Mouse (Mus musculus): ENCODE data around the gene Aym1. TPM values are rescaled to one million over a fixed set of nuclear protein-coding genes. Genes with fewer than 3 reads are reported as not detected.
"Not testable (repeated sequence)": the region's sequence is repeated elsewhere in the genome, so short reads cannot be mapped to it uniquely, and the experiment has no call there.

Aym1 gene
- polyA plus RNA-seq, 1 experiment from 2014 or later, result not detected

GRCm38 (mm10) chr5:113363177-113363576 lies 6.1 kb downstream of the Aym1 start:
- Histone ChIP-seq H3K27me3 (ENCODE audit: control insufficient read depth, insufficient read depth, low read depth, low read length) (no peaks in the 10 kb centered on the region), H3K9ac (ENCODE audit: low read depth, low read length) (no peak overlapping the region), H3K27ac (ENCODE audit: low read length) (no peak overlapping the region), H3K9me3 (replicated peaks; ENCODE audit: control insufficient read depth, low read length) (no peaks in the 10 kb centered on the region), H3K4me1 (ENCODE audit: control insufficient read depth, low read depth, low read length) (no peaks in the 10 kb centered on the region), H3K4me3 (ENCODE audit: low read depth, low read length) (no peak overlapping the region), H3K36me3 (ENCODE audit: control insufficient read depth, insufficient read depth) (no peaks in the 10 kb centered on the region), H3K4me2 (ENCODE audit: low read depth, low read length) (no peak overlapping the region)
- WGBS (ENCODE audit: insufficient replicate concordance), result 71% methylated on average over 8 of the region's 8 CpGs
- no peak for ATAC-seq (ENCODE audit: low read depth)

GRCm38 (mm10) chr5:113365921-113366320 lies 8.8 kb downstream of the Aym1 start:
- no peak overlapping the region for H3K4me3 ChIP-seq (ENCODE audit: low read depth, low read length)
- no peaks in the 10 kb centered on the region for H3K27me3 ChIP-seq (ENCODE audit: control insufficient read depth, insufficient read depth, low read depth, low read length)
- no peak overlapping the region for H3K9ac ChIP-seq (ENCODE audit: low read depth, low read length)
- H3K27ac ChIP-seq (ENCODE audit: low read length), result no peak overlapping the region
- ATAC-seq (ENCODE audit: low read depth), result no peak
- H3K9me3 ChIP-seq (replicated peaks; ENCODE audit: control insufficient read depth, low read length), result no peaks in the 10 kb centered on the region
- no peaks in the 10 kb centered on the region for H3K4me1 ChIP-seq (ENCODE audit: control insufficient read depth, low read depth, low read length)
- H3K36me3 ChIP-seq (ENCODE audit: control insufficient read depth, insufficient read depth), result no peaks in the 10 kb centered on the region
- WGBS (ENCODE audit: insufficient replicate concordance), result 4% methylated on average over 20 of the region's 20 CpGs
- H3K4me2 ChIP-seq (ENCODE audit: low read depth, low read length), result no peak overlapping the region

GRCm38 (mm10) chr5:113367726-113368125 lies 10.6 kb downstream of the Aym1 start:
- ATAC-seq (ENCODE audit: low read depth); H3K4me1 ChIP-seq (ENCODE audit: control insufficient read depth, low read depth, low read length); H3K27ac ChIP-seq (ENCODE audit: low read length); H3K36me3 ChIP-seq (ENCODE audit: control insufficient read depth, insufficient read depth); H3K27me3 ChIP-seq (ENCODE audit: control insufficient read depth, insufficient read depth, low read depth, low read length); H3K4me2 ChIP-seq (ENCODE audit: low read depth, low read length); H3K9ac ChIP-seq (ENCODE audit: low read depth, low read length); H3K4me3 ChIP-seq (ENCODE audit: low read depth, low read length); H3K9me3 ChIP-seq (replicated peaks; ENCODE audit: control insufficient read depth, low read length): not testable (repeated sequence)

GRCm38 (mm10) chr5:113369262-113369868 lies 12.3 kb downstream of the Aym1 start:
- H3K27ac ChIP-seq (ENCODE audit: low read length), result no peak overlapping the region
- no peak overlapping the region for H3K9ac ChIP-seq (ENCODE audit: low read depth, low read length)
- no peaks in the 10 kb centered on the region for H3K9me3 ChIP-seq (replicated peaks; ENCODE audit: control insufficient read depth, low read length)
- no peaks in the 10 kb centered on the region for H3K36me3 ChIP-seq (ENCODE audit: control insufficient read depth, insufficient read depth)
- no peaks in the 10 kb centered on the region for H3K4me1 ChIP-seq (ENCODE audit: control insufficient read depth, low read depth, low read length)
- no peak overlapping the region for H3K4me3 ChIP-seq (ENCODE audit: low read depth, low read length)
- H3K27me3 ChIP-seq (ENCODE audit: control insufficient read depth, insufficient read depth, low read depth, low read length), result peaks cover 4% of the 10 kb centered on the region
- H3K4me2 ChIP-seq (ENCODE audit: low read depth, low read length), result no peak overlapping the region
- 66% methylated on average over 17 of the region's 17 CpGs for WGBS (ENCODE audit: insufficient replicate concordance)
- ATAC-seq (ENCODE audit: low read depth), result no peak

- Histone ChIP-seq H3K27ac (ENCODE audit: low read length) (no peak overlapping the region), H3K4me3 (ENCODE audit: low read depth, low read length) (no peak overlapping the region), H3K27me3 (ENCODE audit: control insufficient read depth, insufficient read depth, low read depth, low read length) (peaks cover 4% of the 10 kb centered on the region), H3K4me2 (ENCODE audit: low read depth, low read length) (no peak overlapping the region), H3K9ac (ENCODE audit: low read depth, low read length) (no peak overlapping the region), H3K9me3 (replicated peaks; ENCODE audit: control insufficient read depth, low read length) (no peaks in the 10 kb centered on the region), H3K36me3 (ENCODE audit: control insufficient read depth, insufficient read depth) (no peaks in the 10 kb centered on the region), H3K4me1 (ENCODE audit: control insufficient read depth, low read depth, low read length) (no peaks in the 10 kb centered on the region)
- 51% methylated on average over 4 of the region's 4 CpGs for WGBS (ENCODE audit: insufficient replicate concordance)
- no peak for ATAC-seq (ENCODE audit: low read depth)
These were observed 15.4 kb downstream of the Aym1 start for GRCm38 (mm10) chr5:113372449-113372848.

GRCm38 (mm10) chr5:113372995-113373950 lies 16.2 kb downstream of the Aym1 start:
- Histone ChIP-seq H3K4me2 (ENCODE audit: low read depth, low read length) (no peak overlapping the region), H3K27me3 (ENCODE audit: control insufficient read depth, insufficient read depth, low read depth, low read length) (peaks cover 4% of the 10 kb centered on the region), H3K9ac (ENCODE audit: low read depth, low read length) (no peak overlapping the region), H3K9me3 (replicated peaks; ENCODE audit: control insufficient read depth, low read length) (no peaks in the 10 kb centered on the region), H3K4me1 (ENCODE audit: control insufficient read depth, low read depth, low read length) (no peaks in the 10 kb centered on the region), H3K36me3 (ENCODE audit: control insufficient read depth, insufficient read depth) (no peaks in the 10 kb centered on the region), H3K27ac (ENCODE audit: low read length) (no peak overlapping the region), H3K4me3 (ENCODE audit: low read depth, low read length) (no peak overlapping the region)
- no peak for ATAC-seq (ENCODE audit: low read depth)
- WGBS (ENCODE audit: insufficient replicate concordance), result 5% methylated on average over 33 of the region's 33 CpGs

GRCm38 (mm10) chr5:113374290-113374689 lies 17.2 kb downstream of the Aym1 start:
- ATAC-seq (ENCODE audit: low read depth), result no peak
- no peak overlapping the region for H3K4me3 ChIP-seq (ENCODE audit: low read depth, low read length)
- WGBS (ENCODE audit: insufficient replicate concordance), result 69% methylated on average over 10 of the region's 10 CpGs

GRCm38 (mm10) chr5:113375783-113376182 lies 18.7 kb downstream of the Aym1 start:
- ATAC-seq (ENCODE audit: low read depth), result no peak
- Histone ChIP-seq H3K4me2 (ENCODE audit: low read depth, low read length) (no peak overlapping the region), H3K9me3 (replicated peaks; ENCODE audit: control insufficient read depth, low read length) (no peaks in the 10 kb centered on the region), H3K4me1 (ENCODE audit: control insufficient read depth, low read depth, low read length) (no peaks in the 10 kb centered on the region), H3K36me3 (ENCODE audit: control insufficient read depth, insufficient read depth) (no peaks in the 10 kb centered on the region), H3K27me3 (ENCODE audit: control insufficient read depth, insufficient read depth, low read depth, low read length) (peaks cover 4% of the 10 kb centered on the region), H3K27ac (ENCODE audit: low read length) (no peak overlapping the region), H3K4me3 (ENCODE audit: low read depth, low read length) (no peak overlapping the region), H3K9ac (ENCODE audit: low read depth, low read length) (no peak overlapping the region)
- 26% methylated on average over 3 of the region's 3 CpGs for WGBS (ENCODE audit: insufficient replicate concordance)

More at GRCm38 (mm10) chr5:113374290-113374689, 17.2 kb downstream of the Aym1 start:
- H3K27ac ChIP-seq (ENCODE audit: low read length), result no peak overlapping the region
- H3K27me3 ChIP-seq (ENCODE audit: control insufficient read depth, insufficient read depth, low read depth, low read length), result peaks cover 4% of the 10 kb centered on the region
- no peak overlapping the region for H3K9ac ChIP-seq (ENCODE audit: low read depth, low read length)
- H3K4me1 ChIP-seq (ENCODE audit: control insufficient read depth, low read depth, low read length), result no peaks in the 10 kb centered on the region
- H3K9me3 ChIP-seq (replicated peaks; ENCODE audit: control insufficient read depth, low read length), result no peaks in the 10 kb centered on the region
- no peak overlapping the region for H3K4me2 ChIP-seq (ENCODE audit: low read depth, low read length)
- no peaks in the 10 kb centered on the region for H3K36me3 ChIP-seq (ENCODE audit: control insufficient read depth, insufficient read depth)

- H3K9ac ChIP-seq (ENCODE audit: low read depth, low read length), result no peak overlapping the region
- no peak overlapping the region for H3K4me2 ChIP-seq (ENCODE audit: low read depth, low read length)
- H3K27me3 ChIP-seq (ENCODE audit: control insufficient read depth, insufficient read depth, low read depth, low read length), result peaks cover 4% of the 10 kb centered on the region
- H3K27ac ChIP-seq (ENCODE audit: low read length), result no peak overlapping the region
- 36% methylated on average over 1 of the region's 1 CpGs for WGBS (ENCODE audit: insufficient replicate concordance)
- no peak overlapping the region for H3K4me3 ChIP-seq (ENCODE audit: low read depth, low read length)
- no peak for ATAC-seq (ENCODE audit: low read depth)
- no peaks in the 10 kb centered on the region for H3K4me1 ChIP-seq (ENCODE audit: control insufficient read depth, low read depth, low read length)
- no peaks in the 10 kb centered on the region for H3K36me3 ChIP-seq (ENCODE audit: control insufficient read depth, insufficient read depth)
- H3K9me3 ChIP-seq (replicated peaks; ENCODE audit: control insufficient read depth, low read length), result no peaks in the 10 kb centered on the region
These were observed 19.2 kb downstream of the Aym1 start for GRCm38 (mm10) chr5:113376292-113376691.

Data from liver, embryonic 16.5 days (tissue).